Mouse (Mus musculus) spleen, adult 2 months (tissue): Measurements from ENCODE around the gene Dynlrb2. TPM values are rescaled to one million over a fixed set of nuclear protein-coding genes. Genes with fewer than 3 reads are reported as not detected.

Source experiments
- DNase-seq, 2 experiments: peaks; one replicate each; pipeline versions ENCODE4 v3.0.0 to v3.0.0-alpha.2; 2012 to 2021; ENCODE audit warnings: low spot score in 2 of 2, low read depth in 1 of 2
- H3K27ac ChIP-seq: fragments of 200-500 bp; 2 replicates; pipeline ENCODE4 v1.5.1; 2012; ENCODE audit warnings: low read length, inconsistent platforms; ENCODE audit not compliant: insufficient read depth
- H3K27me3 ChIP-seq: fragments of 200-500 bp; 2 replicates; pipeline ENCODE4 v1.6.1; 2012; ENCODE audit warnings: mild to moderate bottlenecking, moderate library complexity, low read length, inconsistent platforms; ENCODE audit not compliant: control insufficient read depth, insufficient read depth
- H3K36me3 ChIP-seq: fragments of 200-500 bp; 2 replicates; pipeline ENCODE4 v1.6.1; 2012; ENCODE audit warnings: mild to moderate bottlenecking, low read length, inconsistent platforms; ENCODE audit not compliant: control insufficient read depth, insufficient read depth
- H3K4me1 ChIP-seq: fragments of 200-500 bp; 2 replicates; pipeline ENCODE4 v1.6.1; 2011; ENCODE audit warnings: inconsistent platforms; ENCODE audit not compliant: control insufficient read depth, insufficient read depth, insufficient read length
- H3K4me3 ChIP-seq: fragments of 200-500 bp; 2 replicates; pipeline ENCODE4 v1.5.1; 2011; ENCODE audit warnings: mild to moderate bottlenecking, inconsistent platforms; ENCODE audit not compliant: insufficient read depth, insufficient read length; ENCODE audit errors: extremely low read depth
- CTCF ChIP-seq: fragments of 200-500 bp; IDR thresholded peaks from 2 replicates; pipeline ENCODE4 v1.5.1; 2011; ENCODE audit warnings: mild to moderate bottlenecking, inconsistent platforms; ENCODE audit not compliant: insufficient read depth, insufficient read length, insufficient replicate concordance; ENCODE audit errors: extremely low read depth
- POLR2A ChIP-seq: fragments of 200-500 bp; IDR thresholded peaks from 2 replicates; pipeline ENCODE4 v1.6.1; 2011; ENCODE audit warnings: low read depth, low read length, inconsistent platforms
- WGBS: fragments of 180-500 bp; shearing (Covaris S2); methylation state at CpG from one replicate; pipeline ENCODE4 v1.1.7; 2018; 5-methylcytosine and 5-hydroxymethylcytosine counted together
- polyA plus RNA-seq: library from polyadenylated mRNA; depleted of rRNA; stranded (reverse); fragments of >200 nt; gene quantifications from 2 replicates; pipeline ENCODE4 v1.2.3, GENCODE M21; 2012

The Dynlrb2 gene
- polyA plus RNA-seq, 1 experiment = not detected

DNA sequence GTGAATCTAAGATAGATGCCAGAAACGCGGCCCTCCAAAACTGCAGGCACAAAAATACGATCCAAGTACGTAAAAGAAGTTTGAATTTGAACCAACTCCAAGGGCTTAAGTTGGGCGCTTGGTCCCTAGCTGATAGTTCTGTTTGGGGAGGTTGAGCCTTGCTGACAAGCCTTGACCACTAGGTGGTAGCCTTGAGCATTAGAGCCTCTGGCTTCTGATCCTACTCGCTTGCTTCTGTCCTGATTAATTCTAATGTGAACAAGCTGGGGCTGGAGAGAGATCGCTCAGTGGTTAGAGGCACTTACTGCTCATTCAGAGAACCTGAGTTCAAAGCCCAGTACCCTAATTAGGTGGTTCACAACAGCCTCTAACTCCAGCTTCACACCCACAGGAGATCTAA is 23.9 kb upstream of the Dynlrb2 start:
- DNase-seq = peak; percentile 35 to 58
- no peak overlapping the region for H3K27ac ChIP-seq
- no peaks in the 10 kb centered on the region for H3K27me3 ChIP-seq
- peaks cover 8% of the 10 kb centered on the region; the same call in 1 of the 2 replicates for H3K4me1 ChIP-seq
- H3K4me3 ChIP-seq = no peak overlapping the region
- H3K36me3 ChIP-seq = no peaks in the 10 kb centered on the region
- TF ChIP-seq CTCF (peak; percentile 83; the same call in 1 of the 2 replicates), POLR2A (no peak)
- WGBS = 21% methylated on average over 7 of the region's 7 CpGs

DNA sequence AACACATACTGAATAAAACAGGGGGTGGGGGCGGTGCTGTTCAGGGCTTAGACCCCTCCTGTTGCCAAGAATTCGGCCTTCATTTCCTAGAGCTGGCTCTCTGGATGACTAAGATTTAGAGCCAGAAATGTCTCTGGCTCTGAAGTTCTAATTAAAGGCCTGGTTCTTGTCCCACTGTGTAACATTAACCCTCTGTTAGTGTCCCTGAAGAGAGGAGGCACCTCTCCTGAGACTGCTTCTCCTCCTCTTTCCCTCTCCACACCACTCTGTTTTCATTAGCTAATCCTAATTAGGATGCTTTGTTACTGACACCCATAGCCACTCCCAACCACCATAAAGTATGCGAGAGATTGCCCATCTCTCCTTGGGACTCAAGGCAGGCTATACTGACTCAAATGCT is 22.0 kb upstream of the Dynlrb2 start:
- H3K27ac ChIP-seq = no peak overlapping the region
- WGBS = 92% methylated on average over 3 of the region's 3 CpGs
- no peaks in the 10 kb centered on the region for H3K27me3 ChIP-seq
- no peak overlapping the region for H3K4me3 ChIP-seq
- H3K36me3 ChIP-seq = no peaks in the 10 kb centered on the region
- no peak for DNase-seq
- peaks cover 6% of the 10 kb centered on the region; the same call in 1 of the 2 replicates for H3K4me1 ChIP-seq
- TF ChIP-seq CTCF = no peak
- TF ChIP-seq POLR2A = no peak

DNA sequence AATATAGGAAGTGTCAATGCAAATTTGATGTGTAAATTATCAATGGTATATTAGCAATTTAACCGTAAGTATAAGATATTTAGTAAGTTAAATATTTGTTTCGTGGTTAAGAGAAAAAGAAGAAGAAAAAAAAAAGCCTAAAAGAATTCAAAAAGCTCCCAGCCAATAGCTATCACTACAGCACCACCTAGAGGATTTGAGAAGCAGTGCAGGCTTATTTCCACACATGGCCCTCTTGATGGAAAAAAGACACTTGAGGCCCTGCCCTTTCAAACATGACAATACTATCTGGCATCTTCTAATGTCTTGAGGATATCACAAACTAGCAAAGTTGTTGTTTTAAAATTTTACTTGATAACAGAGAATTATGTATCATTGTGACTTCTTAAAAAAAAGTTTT is 20.7 kb upstream of the Dynlrb2 start:
- no peak overlapping the region for H3K27ac ChIP-seq
- TF ChIP-seq CTCF = peak; percentile 35; the same call in 1 of the 2 replicates
- no peak for TF ChIP-seq POLR2A
- no peak overlapping the region for H3K4me3 ChIP-seq
- no peaks in the 10 kb centered on the region for H3K27me3 ChIP-seq
- 22% methylated on average over 2 of the region's 2 CpGs for WGBS
- H3K4me1 ChIP-seq = no peaks in the 10 kb centered on the region
- H3K36me3 ChIP-seq = no peaks in the 10 kb centered on the region
- DNase-seq = peak in 1 of 2 experiments; percentile 31

DNA sequence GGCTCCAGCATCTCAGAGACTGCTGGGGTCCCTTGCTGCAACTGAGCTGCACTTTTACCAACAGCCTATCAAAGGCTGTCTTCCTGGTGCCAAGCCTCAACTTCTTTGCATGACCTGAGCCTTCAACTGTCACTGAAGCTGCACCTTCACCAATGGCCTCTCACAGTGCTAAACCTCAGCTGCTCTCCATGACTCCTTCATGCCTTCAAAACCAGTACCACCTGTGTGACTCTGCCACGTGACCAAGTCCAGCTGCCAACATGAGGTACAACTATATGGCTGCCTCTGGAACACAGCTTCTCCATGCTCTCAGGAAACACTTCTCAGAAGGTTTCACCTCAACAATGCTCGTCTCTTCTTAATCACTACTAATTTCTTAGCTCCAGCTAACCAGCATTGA is 16.2 kb upstream of the Dynlrb2 start:
- Histone ChIP-seq H3K4me1 (no peaks in the 10 kb centered on the region), H3K27me3 (no peaks in the 10 kb centered on the region), H3K4me3 (no peak overlapping the region), H3K27ac (no peak overlapping the region), H3K36me3 (no peaks in the 10 kb centered on the region)
- 72% methylated on average over 2 of the region's 2 CpGs for WGBS
- no peak for DNase-seq
- no peak for TF ChIP-seq POLR2A
- TF ChIP-seq CTCF = no peak

DNA sequence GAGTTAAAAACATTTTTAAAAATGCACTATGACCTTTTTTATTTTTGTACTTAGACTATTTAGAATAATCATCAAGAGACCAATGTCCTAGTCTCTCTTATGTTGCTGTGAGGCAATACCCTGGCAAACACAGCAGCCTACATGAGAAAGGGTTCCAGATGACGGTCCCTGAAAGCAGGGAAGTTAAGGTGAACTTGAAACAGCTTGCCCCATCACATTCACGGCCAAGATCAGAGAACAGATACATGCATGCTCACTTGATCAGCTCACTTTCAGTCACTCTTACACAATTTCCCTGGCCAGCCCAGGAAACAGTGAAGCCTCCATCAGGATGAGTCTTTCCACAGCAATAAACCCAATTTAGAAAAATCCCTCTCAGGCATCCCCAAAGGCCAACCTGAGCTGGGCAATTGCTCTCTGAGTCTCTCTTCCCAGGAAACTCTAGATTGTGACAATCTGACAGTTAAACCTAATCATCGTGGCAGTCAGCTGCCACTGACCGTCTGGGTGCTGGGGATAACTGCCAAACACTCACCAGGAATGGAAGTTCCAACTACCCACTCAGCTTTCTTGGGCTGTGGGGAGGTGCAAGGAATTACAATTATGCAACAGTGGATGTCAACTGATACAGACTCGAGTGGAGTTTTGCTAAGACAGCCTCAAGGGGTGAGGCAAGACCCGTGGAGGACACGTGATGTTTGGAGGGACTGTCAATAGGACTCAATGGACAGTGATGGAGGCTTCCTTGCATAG is 4.5 kb upstream of the Dynlrb2 start:
- 84% methylated on average over 7 of the region's 7 CpGs for WGBS
- no peak overlapping the region for H3K27ac ChIP-seq
- no peaks in the 10 kb centered on the region for H3K4me1 ChIP-seq
- no peaks in the 10 kb centered on the region for H3K27me3 ChIP-seq
- TF ChIP-seq POLR2A (no peak), CTCF (no peak)
- H3K4me3 ChIP-seq = no peak overlapping the region
- H3K36me3 ChIP-seq = no peaks in the 10 kb centered on the region
- DNase-seq = no peak

DNA sequence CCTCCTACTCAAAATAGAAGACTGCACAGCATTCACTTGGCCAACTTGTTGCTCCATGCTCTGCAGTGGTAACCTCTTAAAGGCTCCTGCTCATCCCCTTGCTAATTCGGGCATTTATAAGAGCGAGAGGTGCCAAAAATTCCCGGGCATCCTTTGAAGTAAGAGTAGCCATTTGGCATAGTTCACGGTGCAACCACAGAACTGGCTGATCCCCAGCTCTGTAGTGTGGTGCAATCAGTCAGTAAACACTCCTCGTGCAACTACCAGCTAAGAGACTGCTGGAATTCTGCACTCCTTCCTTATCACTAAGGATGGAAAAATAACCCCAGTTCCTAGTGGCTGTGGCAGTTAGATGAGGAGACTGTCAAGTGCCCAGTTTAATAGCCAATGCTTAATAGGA is 3.9 kb downstream of the Dynlrb2 start:
- WGBS = 71% methylated on average over 5 of the region's 5 CpGs
- H3K27ac ChIP-seq = no peak overlapping the region
- H3K36me3 ChIP-seq = no peaks in the 10 kb centered on the region
- DNase-seq = no peak
- no peak for TF ChIP-seq CTCF
- TF ChIP-seq POLR2A = no peak
- H3K4me1 ChIP-seq = no peaks in the 10 kb centered on the region; the same call in none of the 2 replicates
- H3K27me3 ChIP-seq = no peaks in the 10 kb centered on the region
- no peak overlapping the region for H3K4me3 ChIP-seq

DNA sequence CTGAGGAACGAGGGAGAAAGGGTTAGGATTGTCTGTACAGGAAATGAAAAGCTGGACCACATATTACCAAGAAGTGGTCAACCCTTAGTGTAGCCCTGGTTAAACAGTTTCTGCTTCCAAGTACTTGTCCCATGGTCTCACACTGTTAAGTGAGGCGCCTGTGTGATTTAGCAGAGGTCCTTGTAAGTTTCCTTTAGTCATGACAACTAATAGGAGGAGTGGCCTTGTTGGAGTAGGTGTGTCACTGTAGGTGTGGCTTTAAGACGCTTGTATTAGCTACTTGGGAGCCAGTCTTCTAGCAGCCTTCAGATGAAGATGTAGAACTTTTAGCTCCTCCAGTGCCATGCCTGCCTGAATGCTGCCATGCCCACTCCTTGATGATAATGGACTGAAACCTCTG is 4.5 kb downstream of the Dynlrb2 start:
- WGBS = 68% methylated on average over 3 of the region's 3 CpGs
- H3K27me3 ChIP-seq = no peaks in the 10 kb centered on the region
- DNase-seq = no peak

More for the DNA sequence above, 4.5 kb downstream of the Dynlrb2 start:
- Histone ChIP-seq H3K36me3 (no peaks in the 10 kb centered on the region), H3K4me1 (no peaks in the 10 kb centered on the region; the same call in none of the 2 replicates), H3K4me3 (no peak overlapping the region), H3K27ac (no peak overlapping the region)
- TF ChIP-seq CTCF (no peak), POLR2A (no peak)
